Mouse (Mus musculus): ENCODE results near the gene Epo.

DNA sequence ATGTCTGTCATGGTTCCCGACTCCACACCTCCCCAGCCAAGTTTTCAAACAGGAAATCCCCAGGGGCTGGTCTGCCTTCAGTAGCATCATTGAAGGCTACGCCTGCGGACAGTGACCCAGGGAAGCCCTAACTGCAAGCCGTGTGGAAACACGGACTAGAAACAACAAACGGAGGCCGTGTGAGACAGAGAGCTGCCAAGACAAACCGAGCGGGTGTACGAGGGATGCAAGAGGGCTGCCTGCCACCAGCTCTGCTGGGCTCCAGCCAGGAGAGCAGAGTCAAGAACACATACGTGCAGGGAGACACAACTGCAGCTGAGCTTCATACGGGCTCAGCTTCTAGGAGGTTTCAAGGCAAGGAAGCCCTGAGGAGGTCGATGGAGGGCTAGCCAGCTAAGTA lies 39.2 kb downstream of the Epo start:
- TF ChIP-seq CTCF (IDR thresholded peaks at IDR 0.05; ENCODE audit: control insufficient read depth, insufficient read depth, insufficient read length) (no peak), MYOG (IDR thresholded peaks at IDR 0.05; ENCODE audit: control insufficient read depth, extremely low read depth, insufficient read length) (no peak), USF1 (IDR thresholded peaks at IDR 0.05; ENCODE audit: low read depth) (no peak)

All from C2C12 (cell line).